Mouse (Mus musculus) liver, embryonic 16.5 days (tissue): ENCODE results near the gene Tmprss7. TPM values are rescaled to one million over a fixed set of nuclear protein-coding genes. Genes with fewer than 3 reads are reported as not detected.

Experiments used
- polyA plus RNA-seq: library from polyadenylated mRNA; unstranded; fragments of >200 nt; fragmentation: Nextera tagmentation; extraction: Ambion mirVana; gene quantifications from 2 replicates; pipeline ENCODE4 v1.2.1, GENCODE M21; 2015

Tmprss7 gene
- polyA plus RNA-seq, 1 experiment from 2014 or later, result 0.13 TPM

Other genes with a start within 250 kb of the Tmprss7 start
- gene Gm609, start 200.7 kb downstream of the Tmprss7 start, polyA plus RNA-seq, result 0.04 and 0.05 TPM in 2 replicates
- gene Gm17783, start 161.6 kb downstream of the Tmprss7 start, polyA plus RNA-seq, result not detected in 2 replicates
- gene Slc9c1, start 158.3 kb downstream of the Tmprss7 start, polyA plus RNA-seq, result not detected in 2 replicates
- gene Gcsam, start 83.3 kb downstream of the Tmprss7 start, polyA plus RNA-seq, result 1.8 and 1.9 TPM in 2 replicates
- gene BC016579, start 39.6 kb downstream of the Tmprss7 start, polyA plus RNA-seq, result 0.27 and 0.32 TPM in 2 replicates
- gene Tagln3, start 30.9 kb upstream of the Tmprss7 start, polyA plus RNA-seq, result 0.09 and 0.26 TPM in 2 replicates
- 13.6 and 15.5 TPM in 2 replicates for gene Abhd10, start 49.3 kb upstream of the Tmprss7 start, polyA plus RNA-seq